Mouse (Mus musculus): Measurements from ENCODE around the gene Gchfr. TPM values are rescaled to one million over a fixed set of nuclear protein-coding genes. Genes with fewer than 3 reads are reported as not detected.

Gchfr gene
- total and polyA plus RNA-seq, 3 experiments = 1.1 to 18.2 (median 1.8) TPM

DNA sequence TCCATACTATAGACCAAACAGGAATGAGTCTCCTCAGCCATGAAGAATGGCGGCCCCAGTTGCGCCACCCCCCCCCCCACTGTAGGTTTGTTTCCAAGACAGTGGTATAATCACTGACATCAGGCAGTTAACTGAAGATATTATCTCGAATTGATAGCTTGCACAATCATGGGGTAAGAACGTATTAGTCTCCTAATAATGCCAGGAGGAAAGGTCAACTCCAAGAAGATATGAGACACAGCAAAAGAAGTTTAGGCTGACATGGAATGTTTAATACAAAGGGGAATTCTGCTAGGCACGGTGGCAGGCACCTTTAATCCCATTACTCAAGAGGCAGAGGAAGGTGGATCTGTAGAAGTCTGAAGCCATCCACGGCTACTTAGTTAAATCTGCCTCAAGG lies 21.1 kb upstream of the Gchfr start:
- Histone ChIP-seq H3K27ac (ENCODE audit: insufficient read depth, low read depth) (no peak overlapping the region), H3K79me2 (replicated peaks; ENCODE audit: control insufficient read depth, extremely low read depth, insufficient read depth, poor library complexity, severe bottlenecking) (no peaks in the 10 kb centered on the region), H3K4me1 (ENCODE audit: control insufficient read depth in 1 of 2, insufficient read depth in 2 of 2) (no peaks in the 10 kb centered on the region), H3K9me3 (replicated peaks; ENCODE audit: low read length) (peaks cover 9% of the 10 kb centered on the region), H3K4me3 (replicated peaks in 1 of 3; ENCODE audit: low read depth in 2 of 3, low read length in 2 of 3, poor library complexity in 1 of 3) (no peak overlapping the region), H3K36me3 (replicated peaks in 1 of 2; ENCODE audit: control insufficient read depth in 1 of 2, insufficient read depth in 1 of 2, low read length in 1 of 2) (peaks cover 83 to 95% of the 10 kb centered on the region in 2 experiments), H3K27me3 (replicated peaks) (no peaks in the 10 kb centered on the region), H3K9ac (ENCODE audit: insufficient read depth, low read depth) (no peak overlapping the region), H3K4me2 (ENCODE audit: insufficient read depth, low read depth, poor library complexity, severe bottlenecking) (no peak overlapping the region)
- no peak for TF ChIP-seq POLR2AphosphoS2 (IDR thresholded peaks at IDR 0.05; ENCODE audit: low read depth, low read length)
- in situ Hi-C loops (cut with MboI; ENCODE audit: low pct_ligation_motif_present, low pct_unique_long_range_greater_than_20kb, low sequenced_read_pairs) (loop anchor here (10.0 kb wide), 1 partner anchor 48 kb away; no protein-coding TSS in a partner anchor), dilution Hi-C loops (cut with MboI; ENCODE audit: extremely low pct_ligation_motif_present, extremely low pct_unique_long_range_greater_than_20kb, low sequenced_read_pairs) (no loop called here)
- no peak for DNase-seq (ENCODE audit: extremely low read depth)

- no peak for TF ChIP-seq SMC3 (IDR thresholded peaks at IDR 0.05; ENCODE audit: low read depth, low read length)
- no peak for TF ChIP-seq ZMIZ1 (IDR thresholded peaks at IDR 0.05; ENCODE audit: low read depth, low read length)
- TF ChIP-seq CHD1 (IDR thresholded peaks at IDR 0.05; ENCODE audit: low read depth, low read length) = no peak
- TF ChIP-seq RCOR1 (conservative IDR thresholded peaks at IDR 0.05; ENCODE audit: low read depth, low read length) = no peak
- TF ChIP-seq E2F4 (IDR thresholded peaks at IDR 0.05; ENCODE audit: insufficient replicate concordance, low read depth, low read length) = no peak
- no peak for TF ChIP-seq MYC (IDR thresholded peaks at IDR 0.05; ENCODE audit: low read depth, low read length)
- no peak for TF ChIP-seq PAX5 (IDR thresholded peaks at IDR 0.05; ENCODE audit: low read length)
- TF ChIP-seq ELF1 (IDR thresholded peaks at IDR 0.05; ENCODE audit: low read depth, low read length) = no peak
- TF ChIP-seq ETS1 (conservative IDR thresholded peaks at IDR 0.05; ENCODE audit: low read depth, low read length) = no peak
- no peak for TF ChIP-seq MEF2A (IDR thresholded peaks at IDR 0.05; ENCODE audit: borderline replicate concordance, low read depth, low read length)
- TF ChIP-seq TBP (conservative IDR thresholded peaks at IDR 0.05; ENCODE audit: low read depth, low read length) = no peak
- no peak for TF ChIP-seq MXI1 (IDR thresholded peaks at IDR 0.05; ENCODE audit: low read depth, low read length)
- TF ChIP-seq MAX (IDR thresholded peaks at IDR 0.05; ENCODE audit: low read length) = no peak
- no peak for TF ChIP-seq POLR2AphosphoS2 (IDR thresholded peaks at IDR 0.05; ENCODE audit: low read depth, low read length)
- TF ChIP-seq JUND (conservative IDR thresholded peaks at IDR 0.05; ENCODE audit: low read depth, low read length) = no peak
- no peak for TF ChIP-seq NELFE (IDR thresholded peaks at IDR 0.05; ENCODE audit: low read depth, low read length)
- no peak for TF ChIP-seq POLR2A (IDR thresholded peaks at IDR 0.05; ENCODE audit: low read depth, low read length)
- no peak for TF ChIP-seq USF2 (conservative IDR thresholded peaks at IDR 0.05; ENCODE audit: low read depth, low read length)
- peaks cover 9% of the 10 kb centered on the region for H3K9me3 ChIP-seq (replicated peaks; ENCODE audit: low read length)
- no peak overlapping the region for H3K4me3 ChIP-seq (replicated peaks in 1 of 3; ENCODE audit: low read depth in 2 of 3, low read length in 2 of 3, poor library complexity in 1 of 3)
- no peak overlapping the region for H3K9ac ChIP-seq (ENCODE audit: insufficient read depth, low read depth)
- no peaks in the 10 kb centered on the region for H3K27me3 ChIP-seq (replicated peaks)
- dilution Hi-C loops (cut with MboI; ENCODE audit: extremely low pct_ligation_motif_present, extremely low pct_unique_long_range_greater_than_20kb, low sequenced_read_pairs) (no loop called here), in situ Hi-C loops (cut with MboI; ENCODE audit: low pct_ligation_motif_present, low pct_unique_long_range_greater_than_20kb, low sequenced_read_pairs) (loop anchor here (10.0 kb wide), 1 partner anchor 48 kb away; no protein-coding TSS in a partner anchor)
- DNase-seq (ENCODE audit: extremely low read depth) = no peak
- no peak overlapping the region for H3K4me2 ChIP-seq (ENCODE audit: insufficient read depth, low read depth, poor library complexity, severe bottlenecking)
- H3K79me2 ChIP-seq (replicated peaks; ENCODE audit: control insufficient read depth, extremely low read depth, insufficient read depth, poor library complexity, severe bottlenecking) = no peaks in the 10 kb centered on the region
- no peak overlapping the region for H3K27ac ChIP-seq (ENCODE audit: insufficient read depth, low read depth)
- H3K4me1 ChIP-seq (ENCODE audit: control insufficient read depth in 1 of 2, insufficient read depth in 2 of 2) = no peaks in the 10 kb centered on the region
- H3K36me3 ChIP-seq (replicated peaks in 1 of 2; ENCODE audit: control insufficient read depth in 1 of 2, insufficient read depth in 1 of 2, low read length in 1 of 2) = peaks cover 83 to 95% of the 10 kb centered on the region in 2 experiments
Measured at GRCm38 (mm10) chr2:119147160-119147678, 20.4 kb upstream of the Gchfr start.
